In genomic region chr4:141722731-141723672, GRCm38 (mm10) we compare ENCODE assay signal across 7 mouse cellular contexts. TPM values are rescaled to one million over a fixed set of nuclear protein-coding genes. Genes with fewer than 3 reads are reported as not detected.
DNase-seq lines count a peak whose midpoint lies in the region; ATAC-seq lines count a peak whose summit lies in the region.

TSS of gene Ddi2 (minus strand) at chr4:141723419.

- H3K4me1 ChIP-seq in limb, embryonic 10.5 days = peaks cover 20% of the 10 kb centered on the region
- H3K4me1 ChIP-seq in midbrain, embryonic 13.5 days (replicated peaks) = peaks cover 33% of the 10 kb centered on the region

- peak; percentile 84 for DNase-seq in adrenal gland, adult 8-10 months
- peak; percentile 87 for DNase-seq in embryo, embryonic 9.5 days (ENCODE audit: extremely low spot score)
- DNase-seq in gonadal fat pad, adult 2 months (ENCODE audit: low read depth) = no peak
- peak; percentile 83 for DNase-seq in kidney, adult 11 months
- peak; percentile 92 for DNase-seq in limb, embryonic 10.5 days (ENCODE audit: low spot score)
- peak; percentile 89 for DNase-seq in spleen, adult 12 weeks (ENCODE audit: low spot score)

- H3K9ac ChIP-seq in midbrain, embryonic 13.5 days (replicated peaks) = peak within 1 kb of the TSS; percentile 98

- peak within 1 kb of the TSS; percentile 100 for H3K4me3 ChIP-seq in limb, embryonic 10.5 days
- peak within 1 kb of the TSS; percentile 99 for H3K4me3 ChIP-seq in midbrain, embryonic 13.5 days (replicated peaks)

- H3K9me3 ChIP-seq in limb, embryonic 10.5 days (replicated peaks) = no peaks in the 10 kb centered on the region
- H3K9me3 ChIP-seq in midbrain, embryonic 13.5 days = no peaks in the 10 kb centered on the region

- WGBS in limb, embryonic 10.5 days = under 1% methylated on average over 104 of the region's 105 CpGs
- under 1% methylated on average over 93 of the region's 105 CpGs for WGBS in midbrain, embryonic 13.5 days

- peak within 1 kb of the TSS; percentile 97 for H3K4me2 ChIP-seq in midbrain, embryonic 13.5 days (replicated peaks)

- no peaks in the 10 kb centered on the region for H3K27me3 ChIP-seq in limb, embryonic 10.5 days (ENCODE audit: low read depth, poor library complexity, severe bottlenecking)
- H3K27me3 ChIP-seq in midbrain, embryonic 13.5 days = no peaks in the 10 kb centered on the region

- peak within 1 kb of the TSS; percentile 95 for H3K27ac ChIP-seq in limb, embryonic 10.5 days
- peak within 1 kb of the TSS; percentile 93 for H3K27ac ChIP-seq in midbrain, embryonic 13.5 days

- peaks cover 25% of the 10 kb centered on the region for H3K36me3 ChIP-seq in limb, embryonic 10.5 days
- H3K36me3 ChIP-seq in midbrain, embryonic 13.5 days = peaks cover 8% of the 10 kb centered on the region; the same call in 1 of the 2 replicates

- ATAC-seq in midbrain, embryonic 13.5 days = peak; percentile 95

RNA-seq across cellular contexts. Expression of gene Ddi2, which starts in this region (rescaled TPM):
- total RNA-seq in adrenal gland, adult 8-10 months (2022) = 10 to 100 TPM; 49.4 to 67.9 (median 54.0) TPM
- polyA plus RNA-seq in gonadal fat pad, adult 2 months (2012; rRNA removed) = 12.0 and 16.3 TPM in 2 replicates
- 33.2 and 33.8 TPM in 2 replicates for polyA plus RNA-seq in limb, embryonic 10.5 days (2016; fragmentation: Nextera tagmentation; extraction: Ambion mirVana)
- polyA plus RNA-seq in midbrain, embryonic 13.5 days (2015; fragmentation: Nextera tagmentation; extraction: Ambion mirVana) = 15.7 and 16.6 TPM in 2 replicates
